ENCODE assay signal across 8 mouse cellular contexts in the genomic region with DNA sequence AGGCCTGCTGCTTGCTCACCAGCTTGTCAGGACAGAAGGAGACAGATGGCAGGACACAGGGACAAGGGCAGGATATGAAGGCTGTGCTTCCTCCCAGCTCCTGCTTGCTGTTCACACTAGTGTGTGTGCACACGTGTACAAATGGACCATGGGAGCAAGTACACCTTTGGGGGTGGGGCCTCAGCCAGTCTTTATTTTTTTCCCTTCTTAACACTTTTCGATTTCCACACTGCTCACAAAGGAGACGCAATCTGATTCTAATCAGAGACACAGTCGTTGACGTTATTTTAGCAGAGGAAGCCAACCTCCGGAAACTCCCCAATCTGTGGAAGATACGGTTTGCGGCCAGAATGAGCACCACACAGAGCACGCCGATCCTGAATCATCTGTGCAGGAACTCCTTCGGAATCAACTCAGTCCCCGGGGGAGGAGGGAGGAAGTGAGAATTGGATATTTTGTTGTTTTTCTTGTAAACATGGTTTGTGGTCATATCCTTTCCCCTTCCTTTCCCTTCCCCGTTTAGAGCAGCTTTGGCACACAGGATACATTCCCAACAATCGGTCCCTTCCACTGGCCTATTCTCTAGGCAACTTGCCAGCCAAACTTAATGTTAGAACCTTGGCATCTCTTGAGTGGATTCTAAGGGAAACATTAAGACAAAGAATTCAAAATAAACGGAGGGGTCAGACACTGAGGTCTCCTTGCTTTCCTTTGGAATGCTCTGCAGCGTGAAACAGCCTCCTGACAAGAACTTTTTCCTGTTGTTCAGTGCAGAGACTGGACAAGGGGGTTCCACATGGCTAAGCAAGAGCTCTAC. TPM values are rescaled to one million over a fixed set of nuclear protein-coding genes. Genes with fewer than 3 reads are reported as not detected.
DNase-seq lines count a peak whose midpoint lies in the region; ATAC-seq and TF ChIP-seq lines count a peak whose summit lies in the region.

No protein-coding gene starts in this region.

- peak; percentile 36; the same call in 1 of the 2 replicates for ATAC-seq in forebrain, embryonic 16.5 days
- peak; percentile 87 for ATAC-seq in inflammation-experienced regulatory T-cells, adult 6 months
- peak; percentile 56; the same call in 1 of the 2 replicates for ATAC-seq in liver, embryonic 14.5 days (ENCODE audit: insufficient read depth)
- peak; percentile 65; the same call in 1 of the 2 replicates for ATAC-seq in stomach, postnatal 0 days (ENCODE audit: low FRiP score, low TSS enrichment)

- no peak for TF ChIP-seq EP300 in liver, embryonic 14.5 days (IDR thresholded peaks at IDR 0.05; ENCODE audit: low read depth)
- TF ChIP-seq EP300 in stomach, postnatal 0 days (optimal IDR thresholded peaks at IDR 0.05) = peak; percentile 17

- H3K4me1 ChIP-seq in forebrain, embryonic 16.5 days (replicated peaks; ENCODE audit: control insufficient read depth, insufficient read depth, low read length) = no peaks in the 10 kb centered on the region
- H3K4me1 ChIP-seq in liver, embryonic 14.5 days (replicated peaks; ENCODE audit: control insufficient read depth in 2 of 2, insufficient read depth in 2 of 2, low read length in 1 of 2) = peaks cover 0 to 6% of the 10 kb centered on the region in 2 experiments; a peak in 2 of 4 replicates
- H3K4me1 ChIP-seq in stomach, postnatal 0 days (replicated peaks; ENCODE audit: control insufficient read depth, insufficient read depth) = peaks cover 7% of the 10 kb centered on the region

- H3K4me3 ChIP-seq in C2C12 (ENCODE audit: insufficient read depth, poor library complexity, severe bottlenecking) = no peak overlapping the region
- H3K4me3 ChIP-seq in forebrain, embryonic 16.5 days (replicated peaks; ENCODE audit: low read length) = no peak overlapping the region
- no peak overlapping the region for H3K4me3 ChIP-seq in liver, embryonic 14.5 days (ENCODE audit: insufficient read depth in 1 of 2, low read depth in 2 of 2, low read length in 2 of 2)
- H3K4me3 ChIP-seq in stomach, postnatal 0 days (ENCODE audit: low read depth, low read length) = no peak overlapping the region

- no peaks in the 10 kb centered on the region for H3K9me3 ChIP-seq in forebrain, embryonic 16.5 days (ENCODE audit: control insufficient read depth, low read length)
- no peaks in the 10 kb centered on the region for H3K9me3 ChIP-seq in liver, embryonic 14.5 days (ENCODE audit: control insufficient read depth, low read length)
- no peaks in the 10 kb centered on the region for H3K9me3 ChIP-seq in stomach, postnatal 0 days (ENCODE audit: control insufficient read depth, low read length)

- no peak overlapping the region for H3K27ac ChIP-seq in forebrain, embryonic 16.5 days (ENCODE audit: low read length)
- H3K27ac ChIP-seq in liver, embryonic 14.5 days = no peak overlapping the region
- peak overlapping the region; percentile 71 for H3K27ac ChIP-seq in stomach, postnatal 0 days (replicated peaks)

- TF ChIP-seq CTCF in C2C12 (IDR thresholded peaks at IDR 0.05; ENCODE audit: control insufficient read depth, insufficient read depth, insufficient read length) = no peak
- TF ChIP-seq CTCF in liver, embryonic 14.5 days (IDR thresholded peaks at IDR 0.05; ENCODE audit: low read depth) = no peak
- TF ChIP-seq CTCF in stomach, postnatal 0 days (IDR thresholded peaks at IDR 0.05; ENCODE audit: low read depth) = no peak

- H3K36me3 ChIP-seq in C2C12 (ENCODE audit: control insufficient read depth, insufficient read depth) = no peaks in the 10 kb centered on the region
- H3K36me3 ChIP-seq in forebrain, embryonic 16.5 days (ENCODE audit: control insufficient read depth, insufficient read depth) = no peaks in the 10 kb centered on the region
- no peaks in the 10 kb centered on the region for H3K36me3 ChIP-seq in liver, embryonic 14.5 days (replicated peaks; ENCODE audit: control insufficient read depth, insufficient read depth, low read depth)
- no peaks in the 10 kb centered on the region for H3K36me3 ChIP-seq in stomach, postnatal 0 days (ENCODE audit: control insufficient read depth, insufficient read depth, low read length)

- peak; percentile 7 for DNase-seq in cerebellum, adult 8-10 months
- DNase-seq in cerebellum, adult 11 months = no peak
- no peak for DNase-seq in liver, embryonic 14.5 days (ENCODE audit: low read depth in 3 of 3, low spot score in 3 of 3)
- DNase-seq in stomach, postnatal 0 days (ENCODE audit: low spot score) = no peak
- DNase-seq in left cerebral cortex, postnatal 14 days (ENCODE audit: low spot score in 2 of 2) = no peak

- 59% methylated on average over 16 of the region's 16 CpGs for WGBS in forebrain, embryonic 16.5 days
- WGBS in liver, embryonic 14.5 days (ENCODE audit: insufficient replicate concordance) = 13% methylated on average over 16 of the region's 16 CpGs
- WGBS in stomach, postnatal 0 days = 41% methylated on average over 16 of the region's 16 CpGs

- intact Hi-C loops in left cerebral cortex, postnatal 14 days (cut with DNase I) = loop anchor here (2.0 kb wide), 1 partner anchor 21 kb away; no protein-coding TSS in a partner anchor

- H3K27me3 ChIP-seq in C2C12 (ENCODE audit: control insufficient read depth, insufficient read depth, insufficient read length) = no peaks in the 10 kb centered on the region
- H3K27me3 ChIP-seq in forebrain, embryonic 16.5 days (replicated peaks; ENCODE audit: control insufficient read depth, insufficient read depth, low read length) = no peaks in the 10 kb centered on the region
- H3K27me3 ChIP-seq in liver, embryonic 14.5 days (ENCODE audit: control insufficient read depth, insufficient read depth, low read length) = no peaks in the 10 kb centered on the region
- no peaks in the 10 kb centered on the region for H3K27me3 ChIP-seq in stomach, postnatal 0 days (ENCODE audit: control insufficient read depth, insufficient read depth, low read length)

- H3K79me2 ChIP-seq in C2C12 (ENCODE audit: control insufficient read depth, insufficient read depth) = no peaks in the 10 kb centered on the region

- no peak overlapping the region for H3K4me2 ChIP-seq in forebrain, embryonic 16.5 days (ENCODE audit: low read length)
- no peak overlapping the region for H3K4me2 ChIP-seq in liver, embryonic 14.5 days (ENCODE audit: low read depth)
- 0 out of 2 replicates have a peak overlapping the region, but pooled peaks have one; percentile 25 for H3K4me2 ChIP-seq in stomach, postnatal 0 days (replicated peaks; ENCODE audit: low read depth)

- H3ac ChIP-seq in C2C12 (ENCODE audit: control insufficient read depth, insufficient read length, low read depth) = peak overlapping the region; percentile 41

- H3K79me3 ChIP-seq in C2C12 (ENCODE audit: low read depth) = no peaks in the 10 kb centered on the region

- H3K9ac ChIP-seq in forebrain, embryonic 16.5 days (replicated peaks; ENCODE audit: low read depth, low read length) = no peak overlapping the region
- H3K9ac ChIP-seq in liver, embryonic 14.5 days (replicated peaks) = no peak overlapping the region
- no peak overlapping the region for H3K9ac ChIP-seq in stomach, postnatal 0 days (ENCODE audit: low read length)

TF ChIP-seq in C2C12, 6 proteins besides CTCF, POLR2A, EP300 and RAD21:
- TF ChIP-seq MYOD1 (IDR thresholded peaks at IDR 0.05; ENCODE audit: control insufficient read depth, insufficient read length, low read depth) (peak; percentile 54), FOSL1 (IDR thresholded peaks at IDR 0.05; ENCODE audit: insufficient read depth, low read length, poor library complexity, severe bottlenecking) (no peak)

RNA-seq across cellular contexts. Expression of gene Rfx8, which starts 6.7 kb away (rescaled TPM):
- polyA plus RNA-seq in C2C12 (2012; fragmentation: generic; extraction: Trizol) = 0.02 TPM
- polyA plus RNA-seq in forebrain, embryonic 16.5 days (2015; fragmentation: Nextera tagmentation; extraction: Ambion mirVana) = 0.20 TPM in 1 of 2 replicates, not detected in the other
- not detected for polyA plus RNA-seq in inflammation-experienced regulatory T-cells, adult 6 months (2017; shearing (Covaris generic))
- 0.02 and 0.04 TPM in 2 replicates for polyA plus RNA-seq in liver, embryonic 14.5 days (2012; rRNA removed)
- polyA plus RNA-seq in liver, embryonic 14.5 days (2014; fragmentation: Nextera tagmentation; extraction: Ambion mirVana) = not detected in 2 replicates
- 0.06 and 0.21 TPM in 2 replicates for polyA plus RNA-seq in stomach, postnatal 0 days (2015; fragmentation: Nextera tagmentation; extraction: Ambion mirVana)
- total RNA-seq in left cerebral cortex, postnatal 14 days (2021) = under 1 TPM; 0.21 to 0.35 TPM

Comparison
In these comparisons a context has a peak if more than half of its experiments do, and no peak if none do; other contexts are left out.
1. ATAC-seq: peak in every context shown above with its lines; median percentile 87 in inflammation-experienced regulatory T-cells, adult 6 months; 65 in stomach, postnatal 0 days; 56 in liver, embryonic 14.5 days; 36 in forebrain, embryonic 16.5 days.